Comparison of ENCODE assay signal across 12 mouse cellular contexts in genomic region chr6:34034577-34035461, GRCm38 (mm10). TPM values are rescaled to one million over a fixed set of nuclear protein-coding genes. Genes with fewer than 3 reads are reported as not detected.
DNase-seq lines count a peak whose midpoint lies in the region; ATAC-seq and TF ChIP-seq lines count a peak whose summit lies in the region.
"Had no signal": no experiment of that assay in that cellular context is flagged by ENCODE, and none has a peak within 500 bp of the region (broad histone marks: within the 10 kb centered on the region; RNA-seq: fewer than 3 reads in every experiment).

No protein-coding gene starts in this region.

- DNase-seq in R1 (ENCODE audit: low read depth, low spot score): peak; percentile 10
- DNase-seq in frontal cortex, postnatal 25 days (ENCODE audit: low spot score in 2 of 2): no peak
- DNase-seq in right cerebral cortex, adult 2 months (ENCODE audit: low spot score in 2 of 2): no peak
- DNase-seq: adrenal gland, postnatal 14 days; cerebellum, adult 9-10 months; layer of hippocampus, postnatal 36 days had no signal

- H3K27ac ChIP-seq in intestine, embryonic 16.5 days (ENCODE audit: low read length): no peak overlapping the region
- no peak overlapping the region for H3K27ac ChIP-seq in intestine, postnatal 0 days (ENCODE audit: low read depth, low read length)
- H3K27ac ChIP-seq in embryonic facial prominence, embryonic 13.5 days: no peak overlapping the region
- no peak overlapping the region for H3K27ac ChIP-seq in liver, embryonic 12.5 days
- H3K27ac ChIP-seq: hindbrain, embryonic 15.5 days had no signal

- no peaks in the 10 kb centered on the region for H3K36me3 ChIP-seq in intestine, embryonic 16.5 days (ENCODE audit: control insufficient read depth, insufficient read depth, low read length)
- H3K36me3 ChIP-seq in intestine, postnatal 0 days (ENCODE audit: control insufficient read depth, insufficient read depth): no peaks in the 10 kb centered on the region
- H3K36me3 ChIP-seq in embryonic facial prominence, embryonic 13.5 days: no peaks in the 10 kb centered on the region
- no peaks in the 10 kb centered on the region for H3K36me3 ChIP-seq in liver, embryonic 12.5 days
- H3K36me3 ChIP-seq: hindbrain, embryonic 15.5 days had no signal

- H3K9ac ChIP-seq in intestine, embryonic 16.5 days (ENCODE audit: low read depth, low read length): no peak overlapping the region
- H3K9ac ChIP-seq in intestine, postnatal 0 days (ENCODE audit: low read depth, low read length): no peak overlapping the region
- H3K9ac ChIP-seq in embryonic facial prominence, embryonic 13.5 days: no peak overlapping the region
- H3K9ac ChIP-seq in liver, embryonic 12.5 days: no peak overlapping the region
- H3K9ac ChIP-seq: hindbrain, embryonic 15.5 days had no signal

- no peaks in the 10 kb centered on the region for H3K9me3 ChIP-seq in intestine, embryonic 16.5 days (ENCODE audit: control insufficient read depth, low read length)
- no peaks in the 10 kb centered on the region for H3K9me3 ChIP-seq in intestine, postnatal 0 days (ENCODE audit: control insufficient read depth)
- no peaks in the 10 kb centered on the region for H3K9me3 ChIP-seq in embryonic facial prominence, embryonic 13.5 days
- no peaks in the 10 kb centered on the region for H3K9me3 ChIP-seq in liver, embryonic 12.5 days (replicated peaks)
- H3K9me3 ChIP-seq: hindbrain, embryonic 15.5 days; megakaryocyte, embryonic 14.5 days had no signal

- TF ChIP-seq CTCF in intestine, postnatal 0 days (IDR thresholded peaks at IDR 0.05; ENCODE audit: low read depth): no peak

- H3K4me1 ChIP-seq in intestine, embryonic 16.5 days (ENCODE audit: control insufficient read depth, insufficient read depth, low read length): 0 out of 2 replicates have a peak, but pooled peaks cover 3% of the 10 kb centered on the region
- no peaks in the 10 kb centered on the region; the same call in 1 of the 2 replicates for H3K4me1 ChIP-seq in intestine, postnatal 0 days (replicated peaks; ENCODE audit: control insufficient read depth, insufficient read depth, low read length)
- H3K4me1 ChIP-seq in embryonic facial prominence, embryonic 13.5 days: peaks cover 16% of the 10 kb centered on the region
- peaks cover 23% of the 10 kb centered on the region for H3K4me1 ChIP-seq in liver, embryonic 12.5 days

- no peak overlapping the region for H3K4me2 ChIP-seq in intestine, embryonic 16.5 days (ENCODE audit: low read depth, low read length)
- H3K4me2 ChIP-seq in intestine, postnatal 0 days (replicated peaks; ENCODE audit: low read depth): no peak overlapping the region
- H3K4me2 ChIP-seq in embryonic facial prominence, embryonic 13.5 days: 0 out of 2 replicates have a peak overlapping the region, but pooled peaks have one; percentile 12
- H3K4me2 ChIP-seq in liver, embryonic 12.5 days: peak overlapping the region; percentile 35
- H3K4me2 ChIP-seq: hindbrain, embryonic 15.5 days had no signal

- WGBS in intestine, embryonic 16.5 days: 37% methylated on average over 15 of the region's 15 CpGs
- WGBS in intestine, postnatal 0 days: 32% methylated on average over 15 of the region's 15 CpGs
- 30% methylated on average over 15 of the region's 15 CpGs for WGBS in embryonic facial prominence, embryonic 13.5 days
- WGBS in liver, embryonic 12.5 days (ENCODE audit: insufficient replicate concordance): 23% methylated on average over 15 of the region's 15 CpGs

- 0 out of 2 replicates have a peak, but pooled peaks have one; percentile 21 for ATAC-seq in intestine, embryonic 16.5 days
- ATAC-seq in intestine, postnatal 0 days: no peak
- ATAC-seq in embryonic facial prominence, embryonic 13.5 days (ENCODE audit: insufficient number of reproducible peaks, insufficient read depth, low FRiP score, low TSS enrichment, low read depth): no peak
- ATAC-seq in liver, embryonic 12.5 days: peak; percentile 59; the same call in 1 of the 2 replicates

- no peaks in the 10 kb centered on the region for H3K27me3 ChIP-seq in intestine, embryonic 16.5 days (replicated peaks; ENCODE audit: control insufficient read depth, insufficient read depth, low read length)
- H3K27me3 ChIP-seq in intestine, postnatal 0 days (replicated peaks; ENCODE audit: control insufficient read depth, insufficient read depth, low read length): no peaks in the 10 kb centered on the region
- H3K27me3 ChIP-seq in embryonic facial prominence, embryonic 13.5 days: no peaks in the 10 kb centered on the region
- H3K27me3 ChIP-seq in liver, embryonic 12.5 days (replicated peaks): peaks cover 11% of the 10 kb centered on the region; the same call in 1 of the 2 replicates
- H3K27me3 ChIP-seq: hindbrain, embryonic 15.5 days had no signal

- no peak overlapping the region for H3K4me3 ChIP-seq in intestine, embryonic 16.5 days (ENCODE audit: low read length)
- H3K4me3 ChIP-seq in intestine, postnatal 0 days (ENCODE audit: low read depth, low read length): no peak overlapping the region
- no peak overlapping the region for H3K4me3 ChIP-seq in embryonic facial prominence, embryonic 13.5 days
- no peak overlapping the region for H3K4me3 ChIP-seq in liver, embryonic 12.5 days
- H3K4me3 ChIP-seq: hindbrain, embryonic 15.5 days; megakaryocyte, embryonic 14.5 days had no signal

RNA-seq across cellular contexts. Expression of gene Lrguk, which starts 5.6 kb away (rescaled TPM):
- 0.42 and 0.45 TPM in 2 replicates for polyA plus RNA-seq in intestine, embryonic 16.5 days (2015; fragmentation: Nextera tagmentation; extraction: Ambion mirVana)
- 0.16 and 0.47 TPM in 2 replicates for polyA plus RNA-seq in intestine, postnatal 0 days (2015; fragmentation: Nextera tagmentation; extraction: Ambion mirVana)
- 0.34 and 0.45 TPM in 2 replicates for polyA plus RNA-seq in embryonic facial prominence, embryonic 13.5 days (2015; fragmentation: Nextera tagmentation; extraction: Ambion mirVana)
- polyA plus RNA-seq in liver, embryonic 12.5 days (2016; fragmentation: Nextera tagmentation; extraction: Ambion mirVana): 0.19 and 0.20 TPM in 2 replicates

Comparison
In these comparisons a context has a peak if more than half of its experiments do, and no peak if none do; other contexts are left out.
1. ATAC-seq: peak in intestine, embryonic 16.5 days (single experiment) and liver, embryonic 12.5 days (single experiment); none in intestine, postnatal 0 days (single experiment) and embryonic facial prominence, embryonic 13.5 days (single experiment).
2. H3K4me2 ChIP-seq: peak in embryonic facial prominence, embryonic 13.5 days (single experiment) and liver, embryonic 12.5 days (single experiment); none in intestine, embryonic 16.5 days (single experiment) and intestine, postnatal 0 days (single experiment).